Mouse (Mus musculus): Measurements from ENCODE around the gene Sac3d1. TPM values are rescaled to one million over a fixed set of nuclear protein-coding genes. Genes with fewer than 3 reads are reported as not detected.

The Sac3d1 gene
- total RNA-seq, 2 experiments from 2014 or later: 9.3 to 20.9 TPM

- no peak for ATAC-seq (replicated peaks; ENCODE audit: low FRiP score, low TSS enrichment, poor library complexity, severe bottlenecking)
Observed at GRCm38 (mm10) chr19:6124898-6125297, 6.4 kb upstream of the Sac3d1 start.

GRCm38 (mm10) chr19:6123330-6123729 is 4.9 kb upstream of the Sac3d1 start:
- ATAC-seq (replicated peaks; ENCODE audit: low FRiP score, low TSS enrichment, poor library complexity, severe bottlenecking): no peak

- no peak for ATAC-seq (replicated peaks; ENCODE audit: low FRiP score, low TSS enrichment, poor library complexity, severe bottlenecking)
Observed at GRCm38 (mm10) chr19:6121761-6122160, 3.3 kb upstream of the Sac3d1 start.

DNA sequence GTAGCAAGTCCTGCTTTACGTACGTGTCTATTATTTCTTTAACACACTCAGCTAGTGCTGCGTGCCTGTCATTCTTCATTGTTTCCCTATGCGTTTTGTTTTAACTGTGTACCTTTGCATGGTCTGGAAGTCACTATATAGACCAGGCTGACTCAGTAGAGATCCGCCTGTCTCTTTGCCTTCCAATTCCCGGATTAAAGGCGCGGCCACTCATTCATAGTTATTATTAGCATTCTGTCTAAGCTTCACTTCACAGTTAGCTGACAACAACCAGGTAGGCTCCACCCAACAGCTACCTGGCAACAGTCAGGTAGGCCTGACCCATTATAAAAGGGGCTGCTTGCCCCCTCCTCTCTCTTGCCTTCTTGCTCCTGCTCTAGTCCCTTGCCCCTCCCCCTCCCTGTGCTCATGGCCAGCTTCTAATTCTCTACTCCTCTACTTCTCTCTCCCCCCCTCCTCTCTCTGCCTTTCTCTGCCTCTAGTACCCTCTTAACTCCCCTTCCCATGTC is 281 bp upstream of the Sac3d1 start:
- ATAC-seq (replicated peaks; ENCODE audit: low FRiP score, low TSS enrichment, poor library complexity, severe bottlenecking): no peak

DNA sequence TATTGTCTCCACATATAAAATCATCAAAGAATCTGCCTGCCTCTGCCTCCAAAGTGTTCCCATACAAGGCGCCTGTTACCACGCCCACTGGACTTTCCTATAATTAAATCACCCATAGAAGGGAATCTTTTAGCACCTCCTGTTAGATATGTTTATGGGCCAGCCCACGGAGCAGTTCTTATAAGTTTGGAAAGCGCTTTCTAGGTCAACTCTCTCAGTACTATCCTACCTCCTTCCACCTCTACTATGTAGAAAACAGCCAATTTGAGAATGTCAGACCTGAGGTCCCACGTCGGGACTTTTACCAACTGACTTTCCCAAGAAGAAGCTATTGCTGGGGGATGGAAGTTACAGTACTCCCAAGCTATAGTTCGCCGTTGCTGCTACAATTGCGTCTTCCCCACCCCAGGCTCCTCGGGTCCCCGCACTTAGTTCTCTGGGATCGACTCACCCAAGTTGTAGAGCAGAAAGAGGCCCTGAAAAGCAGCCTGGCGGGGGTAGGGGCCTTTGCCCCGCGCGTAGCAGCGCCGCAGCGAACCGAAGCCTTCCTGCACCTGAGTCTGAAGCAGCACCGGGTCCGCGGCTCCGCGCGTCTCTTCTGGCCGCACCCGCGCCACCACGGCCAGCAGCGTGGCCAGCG is 984 bp downstream of the Sac3d1 start:
- no peak for ATAC-seq (replicated peaks; ENCODE audit: low FRiP score, low TSS enrichment, poor library complexity, severe bottlenecking)

GRCm38 (mm10) chr19:6116113-6116850 is 2.2 kb downstream of the Sac3d1 start:
- ATAC-seq (replicated peaks; ENCODE audit: low FRiP score, low TSS enrichment, poor library complexity, severe bottlenecking): no peak

DNA sequence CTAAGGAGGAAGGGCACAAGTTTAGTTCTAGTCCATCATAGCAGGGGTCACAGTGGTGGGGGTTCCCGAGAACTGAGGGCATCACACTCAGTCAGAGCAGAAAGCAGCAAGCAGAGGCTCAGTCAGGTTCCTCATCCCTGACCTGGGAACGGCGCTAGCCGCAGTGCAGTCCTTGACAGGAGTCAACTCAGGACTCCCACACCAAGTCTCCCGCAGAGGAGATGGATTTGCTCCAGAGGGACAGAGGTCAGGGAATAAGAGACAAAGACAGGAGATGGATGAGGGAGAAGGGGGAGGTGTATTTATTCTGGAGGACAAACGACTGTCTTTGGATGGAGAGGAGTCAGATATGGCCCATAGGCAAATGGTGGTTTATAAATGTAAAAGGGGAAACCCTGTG is 5.3 kb downstream of the Sac3d1 start:
- no peak for ATAC-seq (replicated peaks; ENCODE audit: low FRiP score, low TSS enrichment, poor library complexity, severe bottlenecking)

DNA sequence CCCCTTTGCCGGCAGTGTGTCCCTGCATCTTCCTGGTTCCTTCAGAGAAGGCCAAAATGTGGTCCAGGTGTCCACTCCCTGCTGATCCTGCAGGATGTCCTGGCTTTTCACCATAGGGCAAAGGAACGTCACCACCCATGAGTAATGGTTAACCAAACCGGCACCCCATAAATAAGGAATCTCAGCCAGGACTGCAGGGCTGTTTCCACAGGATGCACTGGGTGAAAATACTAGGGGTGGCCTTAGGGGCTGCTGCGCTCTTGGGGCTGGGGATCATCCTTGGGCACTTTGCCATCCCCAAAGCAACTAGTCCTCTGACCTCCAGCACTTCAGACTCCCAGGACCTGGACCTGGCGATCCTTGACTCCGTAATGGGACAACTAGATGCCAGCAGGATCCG is 12.9 kb downstream of the Sac3d1 start, which contains the start of gene Naaladl1:
Naaladl1 (plus strand) TSS at position 197 of the 400 bp plus-strand sequence.
- no peak for ATAC-seq (replicated peaks; ENCODE audit: low FRiP score, low TSS enrichment, poor library complexity, severe bottlenecking)

DNA sequence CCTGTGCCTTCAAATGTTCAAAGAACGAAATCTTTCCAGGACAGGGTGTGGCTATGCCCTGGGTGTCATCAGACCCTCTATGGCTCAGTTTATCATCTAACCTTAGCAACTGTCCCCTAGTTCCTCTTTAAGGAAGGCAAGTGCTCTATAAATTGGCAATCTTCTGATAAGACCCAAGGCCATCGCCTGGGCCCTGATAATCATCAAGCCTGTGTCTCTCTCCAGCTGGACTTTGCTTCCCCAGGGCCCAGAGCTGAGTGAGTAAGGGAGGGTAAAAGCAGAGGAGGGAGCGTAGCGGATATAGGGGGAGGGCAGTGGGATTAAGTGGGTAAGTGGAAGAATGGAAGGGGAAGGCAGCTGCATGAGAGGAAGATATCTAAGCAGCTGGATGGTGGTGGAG is 14.0 kb downstream of the Sac3d1 start:
- ATAC-seq (replicated peaks; ENCODE audit: low FRiP score, low TSS enrichment, poor library complexity, severe bottlenecking): no peak

DNA sequence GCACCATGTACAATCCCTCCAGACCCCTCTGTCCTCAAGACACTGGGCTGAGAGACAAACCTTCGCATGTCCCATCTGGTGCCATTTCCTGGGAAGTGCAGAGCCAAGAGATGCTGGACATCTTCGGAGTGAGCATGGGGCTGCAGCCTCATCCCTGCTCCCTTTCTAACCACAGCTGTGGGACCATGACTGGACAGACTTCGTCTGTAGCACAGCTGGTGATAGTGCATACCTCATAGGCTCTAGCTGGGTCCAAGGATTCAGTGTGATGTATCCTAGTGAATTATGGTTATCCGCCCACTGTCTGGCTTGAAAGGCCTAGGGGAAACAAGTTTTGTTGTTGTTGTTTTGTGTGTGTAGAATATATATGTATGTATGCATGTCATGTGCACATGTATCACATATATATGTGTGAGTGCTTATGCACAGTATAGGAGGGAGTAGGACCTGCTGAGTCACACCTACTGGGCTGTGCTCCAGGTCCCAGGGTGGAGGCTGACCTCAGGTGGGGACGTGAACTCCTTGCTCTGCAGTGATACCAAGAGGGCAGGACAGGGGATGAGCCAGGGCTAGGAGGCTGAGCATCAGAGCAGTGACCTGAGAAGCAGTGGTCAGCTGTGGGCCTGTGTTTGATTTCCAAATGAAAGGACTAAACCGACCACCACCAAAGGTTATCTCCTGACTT is 16.1 kb downstream of the Sac3d1 start:
- ATAC-seq (replicated peaks; ENCODE audit: low FRiP score, low TSS enrichment, poor library complexity, severe bottlenecking): peak; percentile 68

DNA sequence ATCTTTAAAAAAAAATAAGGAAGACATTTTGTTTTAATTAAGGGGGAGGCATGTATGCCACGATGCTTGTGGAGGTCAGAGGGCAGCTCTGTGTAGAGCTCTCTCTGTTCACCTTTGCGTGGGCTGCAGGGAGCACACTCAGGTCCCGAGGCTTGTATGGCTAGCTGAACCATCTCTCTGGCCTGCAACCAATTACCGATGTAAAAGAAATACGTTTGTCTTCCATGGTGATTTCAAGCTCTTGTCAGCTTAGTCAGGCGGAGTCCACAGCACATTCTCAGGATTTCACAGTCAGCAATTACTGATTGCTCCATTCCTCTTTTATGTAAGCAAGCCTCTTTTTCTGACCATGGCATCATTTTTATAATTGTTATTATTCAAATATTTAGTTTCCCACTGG is 17.3 kb downstream of the Sac3d1 start:
- no peak for ATAC-seq (replicated peaks; ENCODE audit: low FRiP score, low TSS enrichment, poor library complexity, severe bottlenecking)

DNA sequence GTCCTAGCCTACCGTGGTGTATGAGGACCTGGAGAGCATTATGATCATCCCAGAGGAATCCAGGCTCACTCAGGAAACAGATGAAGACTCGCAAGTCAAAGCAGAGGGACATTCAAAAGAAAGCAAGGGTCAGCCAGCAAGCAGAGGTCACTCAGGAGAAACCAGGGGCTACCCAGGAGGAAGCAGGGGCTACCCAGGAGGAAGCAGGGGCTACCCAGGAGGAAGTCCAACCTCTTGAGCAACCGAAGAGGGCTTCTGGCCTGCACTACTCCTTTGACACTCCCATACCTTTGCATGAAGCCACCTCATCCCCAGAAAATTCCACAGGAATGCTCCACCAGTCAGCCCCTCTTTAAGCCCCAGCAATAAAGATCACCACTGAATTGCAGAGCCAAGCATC is 20.6 kb downstream of the Sac3d1 start:
- no peak for ATAC-seq (replicated peaks; ENCODE audit: low FRiP score, low TSS enrichment, poor library complexity, severe bottlenecking)

DNA sequence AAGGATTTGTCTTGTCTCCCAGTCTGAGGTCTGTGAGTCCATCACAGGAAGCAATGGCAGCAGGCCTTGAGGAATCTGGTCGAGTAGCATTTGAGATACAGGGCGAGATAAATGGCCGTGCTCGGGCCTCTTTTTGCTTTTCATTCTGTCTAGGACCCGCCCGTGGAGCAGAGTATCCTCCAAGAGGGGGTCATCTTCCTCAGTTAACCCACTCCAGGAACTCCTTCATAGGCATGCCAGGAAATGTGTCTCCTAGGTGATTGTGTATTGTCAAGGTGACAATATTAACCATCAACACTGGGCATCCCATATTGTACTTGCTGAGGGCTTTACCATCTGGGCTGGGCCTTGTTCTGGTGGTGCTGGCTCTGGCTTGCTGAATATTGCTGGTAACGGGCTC is 24.3 kb downstream of the Sac3d1 start, which contains the start of gene AC131692.1:
AC131692.1 (plus strand) TSS at position 301 of the 400 bp plus-strand sequence.
- no peak for ATAC-seq (replicated peaks; ENCODE audit: low FRiP score, low TSS enrichment, poor library complexity, severe bottlenecking)

GRCm38 (mm10) chr19:6088841-6089240 is 29.6 kb downstream of the Sac3d1 start:
- no peak for ATAC-seq (replicated peaks; ENCODE audit: low FRiP score, low TSS enrichment, poor library complexity, severe bottlenecking)

DNA sequence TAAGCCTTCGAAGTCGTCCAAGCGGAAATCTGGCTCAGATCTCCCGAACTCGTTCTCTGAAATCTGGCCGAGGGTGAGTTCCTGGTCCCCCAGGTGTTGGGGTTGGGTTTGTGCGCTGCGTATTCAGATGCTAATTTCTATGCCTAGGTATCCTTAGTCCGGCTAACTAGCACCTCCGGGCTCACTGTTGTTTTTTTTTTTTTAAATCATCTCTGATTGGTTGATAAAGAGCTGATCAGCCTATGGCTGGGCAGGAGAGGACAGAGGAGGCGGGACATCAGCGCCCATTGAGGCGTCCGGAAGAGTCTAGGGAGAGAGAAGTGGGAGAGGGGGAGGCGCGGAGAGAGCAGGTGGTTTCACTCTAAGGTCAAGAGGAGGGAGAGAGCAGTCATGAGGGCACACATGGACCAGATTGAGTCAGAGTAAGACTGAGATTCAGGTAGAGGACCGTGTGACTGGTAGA is 33.0 kb downstream of the Sac3d1 start:
- ATAC-seq (replicated peaks; ENCODE audit: low FRiP score, low TSS enrichment, poor library complexity, severe bottlenecking): peak; percentile 79

GRCm38 (mm10) chr19:6084478-6085248 is 33.8 kb downstream of the Sac3d1 start, which contains the start of the genes Zfpl1 and Cdca5:
TSS of gene Zfpl1 (minus strand) at chr19:6084956.
TSS of gene Cdca5 (plus strand) at chr19:6084983.
- peak; percentile 90 for ATAC-seq (replicated peaks; ENCODE audit: low FRiP score, low TSS enrichment, poor library complexity, severe bottlenecking)

DNA sequence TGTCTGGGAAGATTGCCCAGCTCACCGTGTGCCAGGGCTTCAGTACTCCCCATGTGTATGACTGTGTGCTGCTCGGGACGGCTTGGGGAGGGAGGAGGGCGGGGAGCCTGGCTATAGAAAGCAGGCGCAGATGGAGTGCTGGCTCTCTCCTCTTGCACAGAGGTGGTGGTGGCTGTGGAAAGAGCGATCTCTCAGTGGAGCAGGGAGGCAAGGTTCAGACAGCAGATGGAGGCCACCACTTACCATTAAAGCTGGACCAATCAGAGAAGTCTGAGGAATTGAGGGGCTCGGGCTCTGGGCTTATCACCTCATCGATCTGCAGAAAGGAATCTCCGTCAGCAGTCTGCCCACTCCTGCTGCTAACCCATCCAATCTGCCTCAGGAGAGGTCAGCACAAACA is 36.3 kb downstream of the Sac3d1 start, which contains the start of gene Gm28374:
Gm28374 (minus strand) TSS at position 101 of the 400 bp plus-strand sequence.
- no peak for ATAC-seq (replicated peaks; ENCODE audit: low FRiP score, low TSS enrichment, poor library complexity, severe bottlenecking)

DNA sequence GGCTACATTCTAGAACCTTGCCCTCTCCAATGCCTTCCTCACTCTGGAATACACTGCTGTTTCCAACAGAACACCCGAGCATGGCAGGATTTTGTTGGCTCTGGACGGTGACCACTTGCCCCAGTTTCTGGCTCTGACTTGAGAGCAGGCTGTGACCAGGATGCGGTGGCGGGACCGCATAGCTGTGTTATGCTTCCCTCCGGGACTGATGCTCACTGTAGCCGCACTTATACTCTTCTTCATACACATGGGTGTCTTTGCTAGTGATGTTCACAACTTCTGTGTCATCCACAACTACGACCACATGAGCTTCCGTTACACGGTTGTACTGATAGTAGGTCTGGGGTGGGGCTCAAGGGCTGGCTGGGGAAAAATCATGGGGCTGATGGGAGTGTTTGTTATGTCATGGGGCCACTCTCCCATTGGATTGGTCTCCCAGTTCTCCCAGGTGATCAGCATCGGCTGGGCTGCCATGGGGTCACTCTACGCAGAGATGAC is 38.4 kb downstream of the Sac3d1 start, which contains the start of gene Tmem262:
Tmem262 (plus strand) TSS at position 51 of the 498 bp plus-strand sequence.
- ATAC-seq (replicated peaks; ENCODE audit: low FRiP score, low TSS enrichment, poor library complexity, severe bottlenecking): no peak
